Mouse (Mus musculus): ENCODE measurements at regions not wholly inside any gene's neighbourhood (a gene's known extent, or its start where the extent isn't known, plus 50 kb on each side); places are given as distances from the start of the nearest gene placed in this dataset.

GRCm38 (mm10) chr6:73530098-73530497 lies 60.6 kb upstream of the 4931417E11Rik start:
- TF ChIP-seq CTCF (IDR thresholded peaks at IDR 0.05; ENCODE audit: extremely low read depth, insufficient read depth, low read length): no peak
- no peak for TF ChIP-seq POLR2A (IDR thresholded peaks at IDR 0.05; ENCODE audit: extremely low read depth, insufficient read depth, low read length)

All from cortical plate, adult 2 months (tissue).